Mouse (Mus musculus): Measurements from ENCODE around the gene Slc25a33.

Gene Slc25a33

GRCm38 (mm10) chr4:149774094-149774470 lies at the start of gene Slc25a33:
Gene Slc25a33, minus strand, starts transcription at chr4:149774277.
- DNase-seq = peak; percentile 92 to 96

GRCm38 (mm10) chr4:149822586-149823196 lies 48.6 kb upstream of the Slc25a33 start:
- DNase-seq = no peak

- no peak for DNase-seq
Observed at GRCm38 (mm10) chr4:149822126-149822525, 48.0 kb upstream of the Slc25a33 start.

GRCm38 (mm10) chr4:149820569-149820968 lies 46.5 kb upstream of the Slc25a33 start:
- no peak for DNase-seq

- no peak for DNase-seq
Observed at GRCm38 (mm10) chr4:149819195-149819594, 45.1 kb upstream of the Slc25a33 start.

GRCm38 (mm10) chr4:149816598-149816997 lies 42.5 kb upstream of the Slc25a33 start:
- no peak for DNase-seq

- no peak for DNase-seq
Observed at GRCm38 (mm10) chr4:149815586-149815985, 41.5 kb upstream of the Slc25a33 start.

- no peak for DNase-seq
Observed at GRCm38 (mm10) chr4:149813409-149814184, 39.5 kb upstream of the Slc25a33 start.

GRCm38 (mm10) chr4:149810372-149810771 lies 36.3 kb upstream of the Slc25a33 start:
- DNase-seq = peak; percentile 32 to 49

- DNase-seq = no peak
Observed at GRCm38 (mm10) chr4:149808584-149809227, 34.6 kb upstream of the Slc25a33 start.

GRCm38 (mm10) chr4:149808060-149808567 lies 34.0 kb upstream of the Slc25a33 start:
- DNase-seq = no peak

- peak; percentile 69 to 93 for DNase-seq
Observed at GRCm38 (mm10) chr4:149806699-149807381, 32.8 kb upstream of the Slc25a33 start.

- no peak for DNase-seq
Observed at GRCm38 (mm10) chr4:149802269-149802668, 28.2 kb upstream of the Slc25a33 start.

- no peak for DNase-seq
Observed at GRCm38 (mm10) chr4:149800576-149800975, 26.5 kb upstream of the Slc25a33 start.

GRCm38 (mm10) chr4:149800172-149800464 lies 26.0 kb upstream of the Slc25a33 start:
- DNase-seq = no peak

GRCm38 (mm10) chr4:149799346-149800171 lies 25.5 kb upstream of the Slc25a33 start:
- DNase-seq = no peak

- DNase-seq = no peak
Observed at GRCm38 (mm10) chr4:149798684-149799309, 24.7 kb upstream of the Slc25a33 start.

GRCm38 (mm10) chr4:149798116-149798515 lies 24.0 kb upstream of the Slc25a33 start:
- DNase-seq = no peak

- DNase-seq = no peak
Observed at GRCm38 (mm10) chr4:149797220-149797610, 23.1 kb upstream of the Slc25a33 start.

GRCm38 (mm10) chr4:149796567-149797219 lies 22.6 kb upstream of the Slc25a33 start:
- no peak for DNase-seq

- no peak for DNase-seq
Observed at GRCm38 (mm10) chr4:149794966-149795477, 20.9 kb upstream of the Slc25a33 start.

All from spleen, adult 18-20 months (tissue).